Mouse (Mus musculus): ENCODE measurements around the gene Taf9.

Gene Taf9

GRCm38 (mm10) chr13:100669291-100670022 is 18.1 kb downstream of the Taf9 start, which contains the start of gene Ccdc125:
Gene Ccdc125 (plus strand): TSS chr13:100669717.
- DNase-seq (ENCODE audit: low read depth, low spot score): no peak

- no peak for DNase-seq (ENCODE audit: low read depth, low spot score)
Measured at GRCm38 (mm10) chr13:100670181-100670741, 18.9 kb downstream of the Taf9 start.

- DNase-seq (ENCODE audit: low read depth, low spot score): no peak
Measured at GRCm38 (mm10) chr13:100675936-100676635, 24.7 kb downstream of the Taf9 start.

GRCm38 (mm10) chr13:100681615-100682014 is 30.2 kb downstream of the Taf9 start:
- no peak for DNase-seq (ENCODE audit: low read depth, low spot score)

- DNase-seq (ENCODE audit: low read depth, low spot score): no peak
Measured at GRCm38 (mm10) chr13:100682837-100683236, 31.5 kb downstream of the Taf9 start.

- DNase-seq (ENCODE audit: low read depth, low spot score): no peak
Measured at GRCm38 (mm10) chr13:100684355-100684754, 33.0 kb downstream of the Taf9 start.

- no peak for DNase-seq (ENCODE audit: low read depth, low spot score)
Measured at GRCm38 (mm10) chr13:100687513-100687912, 36.1 kb downstream of the Taf9 start.

GRCm38 (mm10) chr13:100697541-100697940 is 46.2 kb downstream of the Taf9 start:
- no peak for DNase-seq (ENCODE audit: low read depth, low spot score)

- DNase-seq (ENCODE audit: low read depth, low spot score): no peak
Measured at GRCm38 (mm10) chr13:100698866-100699265, 47.5 kb downstream of the Taf9 start.

GRCm38 (mm10) chr13:100703468-100703867 is 52.1 kb downstream of the Taf9 start:
- no peak for DNase-seq (ENCODE audit: low read depth, low spot score)
